Mouse (Mus musculus): ENCODE results near the gene Col18a1. TPM values are rescaled to one million over a fixed set of nuclear protein-coding genes. Genes with fewer than 3 reads are reported as not detected.

Col18a1 gene
- 26.1 and 29.6 TPM in 2 replicates for total RNA-seq (2021)
- long read RNA-seq, full-length matches to known transcripts: 66 of 354 reads
- long read RNA-seq, partial matches to known transcripts: 186 of 354 reads
- long read RNA-seq, other reads (novel, unspliced or antisense): 102 of 354 reads

DNA sequence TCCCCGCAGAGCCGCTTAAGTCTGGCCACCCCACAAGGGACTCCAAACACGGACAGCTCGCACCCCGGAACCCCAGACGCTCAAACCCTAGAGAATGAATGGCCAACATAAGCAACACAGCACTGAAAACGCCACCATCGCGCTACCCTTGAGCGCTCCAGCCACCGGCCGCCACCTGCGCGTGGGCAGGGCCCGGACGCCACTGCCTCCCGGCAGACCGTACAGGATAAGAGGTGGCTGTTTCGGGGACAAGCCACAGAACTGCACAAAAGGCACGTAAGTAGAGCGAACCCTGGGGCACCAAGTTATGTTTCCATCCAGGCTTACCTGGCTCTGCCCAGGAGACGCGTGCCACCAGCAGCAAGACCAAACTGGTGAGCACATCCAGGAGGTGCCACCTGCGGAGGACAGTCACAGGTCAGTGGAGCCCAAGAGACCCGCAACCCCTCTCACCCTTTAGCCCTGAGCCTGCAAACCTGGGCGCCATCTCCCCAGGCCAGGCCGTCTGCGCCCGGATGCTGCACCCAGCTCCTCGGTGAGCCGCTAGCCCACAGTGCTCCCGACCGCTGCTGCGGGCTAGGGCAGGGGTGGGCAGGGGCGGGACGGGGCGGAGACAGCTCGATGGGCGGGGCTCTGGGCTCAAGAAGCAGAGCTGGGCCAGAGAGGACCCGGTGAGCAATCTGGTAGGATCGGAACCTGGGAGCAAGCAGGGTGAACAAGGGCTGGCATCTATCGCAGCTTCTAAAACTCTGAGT, at the start of gene Col18a1:
Gene Col18a1 (minus strand): TSS at position 586 of the 755 bp plus-strand sequence.
- DNase-seq: peak; percentile 68

DNA sequence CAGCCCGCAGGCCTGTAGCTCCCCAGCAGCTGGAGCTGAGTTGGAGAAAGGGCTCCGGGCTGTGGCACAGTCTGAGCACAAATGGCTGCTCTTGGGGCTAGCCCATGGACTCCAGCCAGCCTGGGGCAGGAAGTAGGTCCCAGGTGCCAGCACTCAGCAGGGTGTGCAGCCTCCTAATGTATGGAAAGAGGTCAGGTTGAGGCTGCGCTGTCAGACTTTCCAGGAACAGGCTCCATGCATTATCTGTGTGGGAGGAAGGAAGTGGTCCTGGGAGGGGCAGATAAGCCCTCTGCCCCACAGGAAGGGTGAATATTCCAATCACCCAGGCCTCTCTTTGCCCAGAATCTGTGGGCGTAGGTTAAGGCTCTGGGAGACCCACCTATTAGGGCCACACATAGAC, 49.3 kb upstream of the Col18a1 start:
- DNase-seq: no peak

DNA sequence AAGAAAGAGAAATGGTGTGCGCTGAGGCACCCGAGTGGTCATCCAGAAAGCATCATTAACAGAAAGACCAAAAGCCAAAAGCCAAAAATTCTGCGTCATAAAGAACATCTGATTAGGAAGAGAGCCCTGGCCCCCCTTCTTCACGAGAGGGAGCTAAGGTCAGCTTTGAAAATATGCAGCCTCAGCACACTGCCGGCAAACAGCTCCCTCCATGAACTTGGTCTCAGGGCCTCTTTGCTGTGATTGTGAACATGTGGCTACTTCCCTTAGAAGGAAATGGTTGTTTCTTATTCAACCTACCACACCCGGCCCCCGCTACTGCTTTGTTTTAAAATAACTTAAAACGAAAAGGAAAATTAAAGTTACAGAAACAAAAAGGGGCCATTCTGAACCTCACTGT, 48.2 kb upstream of the Col18a1 start:
- peak; percentile 13 for DNase-seq

- DNase-seq: no peak
Measured at GRCm38 (mm10) chr10:77213483-77213882, 47.1 kb upstream of the Col18a1 start.

DNA sequence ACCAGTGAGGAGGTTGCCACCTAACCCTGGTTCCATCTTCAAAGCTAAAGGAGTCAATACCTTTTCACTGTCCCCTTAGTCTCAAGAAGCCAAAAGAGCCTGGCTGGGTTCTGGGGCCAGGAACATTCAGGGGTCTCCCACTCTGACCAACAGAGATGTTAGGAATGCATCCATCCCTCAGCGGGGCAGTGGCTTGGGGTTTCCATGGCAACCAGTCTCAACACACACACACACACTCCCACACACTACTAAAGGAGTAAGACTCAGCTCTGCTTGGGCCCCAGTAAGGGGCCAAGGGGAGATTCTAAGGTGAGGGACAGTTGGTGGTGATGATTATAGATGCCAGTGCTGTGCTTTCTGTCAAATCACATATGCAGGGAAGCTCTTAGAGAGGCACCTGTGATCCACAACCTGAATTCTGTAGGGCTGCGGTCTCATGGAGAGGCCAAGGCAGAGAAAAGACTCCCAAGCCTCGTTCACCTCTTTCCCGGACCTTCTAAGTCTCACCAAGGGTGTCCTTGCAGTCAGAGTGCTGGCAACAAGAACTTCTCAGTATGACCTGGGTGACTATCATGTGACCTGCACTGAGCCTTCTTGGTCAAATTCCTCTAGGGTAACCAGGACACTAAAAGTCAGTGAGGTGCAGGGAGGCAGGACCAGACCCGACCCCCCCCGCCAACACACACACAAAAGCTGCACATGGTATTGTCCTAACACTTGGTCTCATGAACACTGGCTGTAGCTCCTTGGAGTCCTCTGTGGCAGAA, 46.2 kb upstream of the Col18a1 start:
- DNase-seq: no peak

DNA sequence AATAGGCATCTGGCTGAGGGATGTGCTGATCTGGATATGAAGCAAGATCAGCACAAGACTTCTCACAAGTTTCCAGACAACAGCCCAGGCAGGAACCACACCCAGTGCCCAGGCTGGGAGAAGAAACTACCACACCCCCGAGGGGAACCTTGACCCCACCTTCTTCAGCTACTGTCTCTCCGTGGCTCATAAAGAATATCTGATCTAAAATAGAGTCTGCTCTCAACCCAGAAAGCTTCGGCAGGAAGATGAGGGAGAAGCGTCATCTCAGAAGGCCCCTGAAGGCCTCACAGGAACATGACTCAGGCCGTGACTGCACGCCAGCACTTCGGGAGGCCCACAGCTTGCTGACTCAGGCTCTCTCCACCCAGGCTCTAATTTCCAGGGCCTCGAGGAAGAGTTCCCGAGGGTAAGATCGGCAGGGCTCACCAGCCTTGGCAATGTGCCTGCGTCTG, 44.8 kb upstream of the Col18a1 start:
- peak; percentile 83 for DNase-seq

DNA sequence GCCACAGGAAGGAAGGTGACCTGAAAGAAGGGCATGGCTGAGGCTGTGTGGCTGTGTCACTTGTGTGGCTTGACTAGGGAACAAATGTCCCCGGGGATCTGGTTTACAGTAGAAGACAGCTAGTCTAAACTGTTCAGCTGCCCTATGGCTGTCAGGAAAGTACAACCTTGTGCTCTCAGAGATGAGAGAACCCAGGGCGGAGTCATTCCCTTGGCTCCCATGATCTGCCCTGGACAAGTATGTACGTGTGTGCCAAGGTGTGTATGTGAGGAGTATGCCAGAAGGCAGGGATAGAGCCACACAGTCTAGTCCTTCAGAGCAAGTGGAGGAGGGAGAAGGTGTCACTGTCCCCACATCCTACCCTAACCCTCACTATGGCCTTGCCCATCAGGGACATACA, 44.3 kb upstream of the Col18a1 start:
- DNase-seq: no peak

GRCm38 (mm10) chr10:77209261-77209660, 42.9 kb upstream of the Col18a1 start:
- DNase-seq: peak; percentile 11

GRCm38 (mm10) chr10:77206565-77207079, 40.3 kb upstream of the Col18a1 start:
- peak; percentile 34 for DNase-seq

- DNase-seq: no peak
Measured at GRCm38 (mm10) chr10:77206134-77206533, 39.8 kb upstream of the Col18a1 start.

DNA sequence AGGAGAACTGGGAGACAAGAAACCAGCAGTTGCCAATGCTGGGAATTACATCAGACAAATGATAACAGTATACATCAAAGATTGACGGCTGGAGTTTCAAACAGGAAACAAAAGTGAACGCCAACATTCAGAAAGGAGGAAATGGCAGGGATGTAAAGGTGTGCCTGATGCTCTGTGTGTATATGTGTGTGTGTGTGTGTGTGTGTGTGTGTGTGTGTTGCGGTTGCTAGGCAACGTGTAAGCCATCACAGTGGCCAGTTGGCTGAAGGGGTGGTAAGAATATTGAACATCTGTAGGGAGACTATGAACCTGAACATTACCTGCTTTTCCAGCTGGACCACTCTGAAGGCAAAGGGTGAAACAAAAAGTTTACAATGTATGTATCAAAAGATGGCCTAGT, 37.6 kb upstream of the Col18a1 start:
- no peak for DNase-seq

DNA sequence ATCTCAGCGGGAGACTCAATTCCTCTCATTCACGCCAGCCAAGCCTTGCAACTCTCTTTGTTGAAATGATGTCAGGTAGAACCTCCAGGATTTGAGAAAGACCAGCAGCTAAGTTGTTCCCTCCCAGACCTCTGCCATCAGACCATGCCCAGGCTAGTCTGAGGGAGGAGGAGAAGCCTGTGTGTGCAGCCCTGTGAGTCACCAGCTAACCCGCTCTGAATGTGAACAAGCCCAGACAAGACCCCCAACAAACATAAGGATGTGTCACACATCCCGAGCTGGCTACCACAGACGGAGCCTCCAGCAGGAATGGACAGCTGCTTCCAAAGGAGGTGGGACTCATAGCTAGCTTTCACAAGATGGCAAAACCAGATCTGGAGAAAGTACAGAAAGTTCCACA, 35.6 kb upstream of the Col18a1 start:
- DNase-seq: no peak

- DNase-seq: no peak
Measured at GRCm38 (mm10) chr10:77200295-77200694, 33.9 kb upstream of the Col18a1 start.

- no peak for DNase-seq
Measured at GRCm38 (mm10) chr10:77199229-77199628, 32.9 kb upstream of the Col18a1 start.

DNA sequence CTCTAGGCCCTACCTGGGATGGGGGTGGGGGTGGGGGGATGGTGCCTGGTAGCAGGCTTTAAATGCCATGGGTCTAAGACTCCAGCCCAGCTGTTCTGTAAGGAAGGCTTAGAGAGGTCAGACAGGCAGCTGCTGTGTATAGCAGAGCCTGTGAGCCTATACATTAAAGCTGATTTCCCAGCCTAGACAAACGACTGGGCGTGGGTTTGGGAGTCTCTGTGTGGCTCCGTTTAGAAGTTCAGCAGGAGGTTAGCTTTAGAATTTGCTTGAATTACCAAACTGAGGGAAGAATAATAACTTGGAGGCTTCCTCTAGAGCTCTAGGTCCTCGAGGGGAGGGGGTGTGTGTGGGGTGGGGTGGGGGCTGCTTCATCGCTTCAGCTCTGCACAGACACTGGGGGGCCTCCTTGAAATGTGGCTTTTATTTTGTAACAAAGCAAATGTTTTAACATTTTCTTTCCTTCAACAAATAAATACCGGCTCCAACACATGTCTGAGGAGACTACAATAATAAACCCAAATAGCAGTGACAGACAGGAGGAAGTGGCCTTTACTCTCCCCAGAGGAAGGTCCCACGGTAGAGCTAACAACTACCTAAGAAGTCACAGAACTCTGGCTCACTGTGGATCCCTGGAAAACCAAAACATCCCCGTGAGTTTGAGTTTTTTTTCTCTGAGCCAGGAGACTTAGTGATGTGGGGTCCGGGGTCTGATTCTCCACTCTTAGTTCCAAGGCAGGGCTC, 31.3 kb upstream of the Col18a1 start:
- DNase-seq: no peak

- no peak for DNase-seq
Measured at GRCm38 (mm10) chr10:77196676-77197075, 30.3 kb upstream of the Col18a1 start.

DNA sequence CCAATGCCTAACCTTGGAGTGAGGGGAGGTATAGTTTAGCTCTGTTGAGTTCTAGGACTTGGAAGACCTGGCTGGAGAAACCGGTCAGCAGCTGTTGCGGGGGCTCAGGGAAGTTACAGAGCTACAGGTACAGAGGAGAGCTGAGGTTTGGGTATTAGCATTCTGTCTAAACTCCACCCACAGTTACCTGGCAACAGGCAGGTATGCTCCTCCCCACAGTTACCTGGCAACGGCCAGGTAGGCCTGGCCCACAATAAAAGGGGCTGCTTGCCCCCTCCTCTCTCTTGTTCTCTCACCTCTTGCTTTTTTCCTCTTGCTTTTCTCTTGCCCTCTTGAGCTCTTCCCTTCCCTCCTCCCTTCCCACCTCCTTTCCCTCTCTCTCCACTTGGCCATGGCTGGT, 29.8 kb upstream of the Col18a1 start:
- DNase-seq: no peak

- no peak for DNase-seq
Measured at GRCm38 (mm10) chr10:77193495-77193894, 27.1 kb upstream of the Col18a1 start.

GRCm38 (mm10) chr10:77192745-77193144, 26.4 kb upstream of the Col18a1 start:
- no peak for DNase-seq

DNA sequence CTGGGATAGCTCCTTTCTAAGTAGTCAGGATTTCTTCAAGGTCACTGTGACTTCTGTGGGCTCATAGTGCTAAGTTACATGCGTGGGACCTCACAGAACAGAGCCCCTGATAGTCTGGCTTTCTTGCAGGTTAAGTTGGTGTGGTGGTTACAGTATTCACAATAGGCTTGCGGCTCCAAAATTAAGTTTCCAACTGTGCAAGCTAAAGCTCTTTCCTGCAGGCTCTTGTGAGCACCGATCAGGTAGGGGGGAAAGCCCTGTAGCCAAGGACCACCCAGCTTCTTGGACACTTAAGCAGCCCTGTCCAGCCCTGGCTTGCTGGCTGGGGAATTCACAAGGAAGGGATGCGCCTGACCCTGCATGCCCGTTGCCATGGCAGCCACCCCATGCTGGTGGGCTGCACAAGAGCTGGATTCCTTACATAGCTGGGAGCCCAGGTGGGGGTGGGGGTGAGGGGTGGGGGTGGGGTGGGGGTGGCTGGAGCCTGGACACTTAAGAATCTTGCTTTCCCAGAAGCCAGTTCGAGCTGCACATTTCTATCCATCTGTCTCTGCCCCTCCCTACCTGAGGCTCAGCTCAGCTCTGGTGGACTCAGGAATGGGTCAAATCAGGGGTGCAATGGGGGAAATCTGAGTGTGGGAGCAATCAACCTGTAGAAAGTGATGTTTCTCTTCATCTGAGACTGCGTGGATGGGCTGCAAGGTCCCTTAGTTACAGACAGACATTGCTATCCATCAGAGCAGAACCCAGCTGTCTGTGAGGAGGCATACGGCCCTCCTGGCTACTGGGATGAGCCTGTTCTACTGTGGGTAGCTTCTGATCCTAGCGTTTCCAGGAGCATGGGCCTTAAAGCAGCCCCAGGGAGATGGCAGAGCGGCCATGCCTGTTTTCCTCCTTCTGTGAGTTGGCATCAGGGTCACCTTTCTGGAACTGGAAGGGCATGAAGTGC, 24.9 kb upstream of the Col18a1 start:
- DNase-seq: no peak

- no peak for DNase-seq
Measured at GRCm38 (mm10) chr10:77187427-77187826, 21.1 kb upstream of the Col18a1 start.

Measured in adrenal gland, postnatal 25 days (tissue).